Mouse (Mus musculus) c-Kit-positive CD71-positive TER-119-positive erythroid progenitor cells, embryonic 14.5 days (primary cell): ENCODE measurements around the gene Zfp213.
A peak's percentile ranks its signal among the peaks of the same experiment; 100 is the strongest.
"Not testable (repeated sequence)": the region's sequence is repeated elsewhere in the genome, so short reads cannot be mapped to it uniquely, and the experiment has no call there.

Experiments
- DNase-seq: peaks from one replicate; pipeline ENCODE4 v3.0.0-alpha.2; 2013; ENCODE audit warnings: low spot score

Zfp213 gene

DNA sequence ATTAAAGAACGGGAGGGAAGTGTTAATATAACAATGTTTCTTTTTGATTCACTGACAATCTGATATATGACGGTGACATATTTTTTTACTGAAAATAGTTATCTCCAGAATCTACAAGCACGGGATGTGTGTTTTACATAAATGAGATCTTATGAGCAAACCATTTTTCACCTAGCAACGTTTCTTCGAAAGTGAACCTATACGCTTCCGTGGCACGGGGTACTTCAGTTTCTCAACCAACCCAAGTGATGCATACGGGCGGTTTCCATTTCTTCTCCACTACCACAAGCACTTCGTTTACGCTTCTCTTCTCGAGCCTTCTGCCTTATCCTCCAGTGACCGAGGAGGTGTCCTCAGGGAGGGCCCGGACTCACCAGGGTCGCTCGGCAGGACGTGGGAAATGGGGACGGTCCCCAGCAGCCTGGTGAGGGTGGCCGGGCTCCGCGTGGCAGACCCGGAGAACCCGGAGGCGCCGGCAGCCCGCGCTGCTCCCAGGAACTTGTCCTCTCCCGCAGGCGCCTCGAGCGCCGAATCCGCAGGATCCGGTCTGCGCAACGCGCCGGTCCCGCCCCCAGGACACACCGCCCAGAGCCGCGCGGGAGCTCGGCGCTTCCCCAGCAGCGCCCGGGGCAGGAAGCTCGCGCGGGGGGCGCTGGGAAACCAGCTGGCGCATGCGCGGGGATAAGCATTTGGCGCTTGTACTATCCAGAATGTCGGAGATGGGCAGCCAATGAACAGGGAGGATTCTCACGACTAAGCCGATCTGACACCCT lies at the start of gene Zfp213:
Zfp213 (minus strand) TSS at position 644 of the 773 bp plus-strand sequence.
- DNase-seq, result peak; percentile 95

DNA sequence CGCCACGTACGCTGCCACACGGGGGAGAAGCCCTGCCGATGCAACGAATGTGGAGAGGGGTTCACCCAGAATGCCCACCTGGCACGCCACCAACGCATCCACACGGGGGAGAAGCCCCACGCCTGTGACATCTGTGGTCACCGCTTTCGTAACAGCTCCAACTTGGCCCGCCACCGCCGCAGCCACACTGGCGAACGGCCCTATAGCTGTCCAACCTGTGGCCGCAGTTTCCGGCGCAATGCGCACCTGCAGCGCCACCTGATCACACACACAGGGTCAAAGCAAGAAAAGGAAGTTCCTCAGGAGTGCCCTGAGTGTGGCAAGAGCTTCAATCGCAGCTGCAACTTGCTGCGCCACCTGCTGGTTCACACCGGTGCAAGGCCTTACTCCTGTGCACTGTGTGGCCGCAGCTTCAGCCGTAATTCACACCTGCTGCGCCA lies 46.3 kb upstream of the Zfp213 start:
- DNase-seq, result no peak

DNA sequence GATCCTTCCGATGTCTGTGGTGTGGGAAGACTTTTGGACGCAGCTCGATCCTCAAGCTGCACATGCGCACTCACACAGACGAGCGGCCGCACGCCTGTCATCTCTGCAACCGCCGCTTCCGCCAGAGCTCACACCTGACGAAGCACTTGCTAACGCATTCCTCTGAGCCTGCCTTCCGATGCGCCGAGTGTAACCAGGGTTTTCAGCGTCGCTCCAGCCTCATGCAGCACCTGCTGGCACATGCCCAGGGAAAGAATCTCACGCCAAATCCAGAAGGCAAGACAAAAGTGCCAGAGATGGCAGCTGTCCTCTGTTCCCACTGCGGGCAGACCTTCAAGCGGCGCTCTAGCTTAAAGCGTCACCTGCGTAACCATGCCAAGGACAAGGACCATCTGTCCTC lies 45.6 kb upstream of the Zfp213 start:
- no peak for DNase-seq

DNA sequence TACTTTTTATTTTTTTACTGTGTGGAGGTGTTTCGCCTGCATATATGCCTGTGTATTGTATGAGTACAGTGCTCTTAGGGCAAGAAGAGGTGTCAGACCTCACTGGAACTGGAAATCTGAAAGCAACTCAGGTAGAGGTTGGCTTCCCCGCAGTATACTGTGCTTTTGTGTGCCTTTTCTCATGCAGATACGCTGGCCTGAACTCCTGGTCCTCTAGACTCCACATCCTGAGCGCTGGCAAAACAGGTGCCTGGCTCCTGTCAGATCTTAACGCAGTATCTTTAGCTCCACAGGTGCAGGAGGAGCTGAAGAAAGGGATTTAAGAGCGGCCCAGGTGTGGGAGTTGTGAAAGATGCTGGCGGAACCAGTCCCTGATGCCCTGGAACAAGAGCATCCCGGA lies 41.2 kb upstream of the Zfp213 start:
- no peak for DNase-seq

DNA sequence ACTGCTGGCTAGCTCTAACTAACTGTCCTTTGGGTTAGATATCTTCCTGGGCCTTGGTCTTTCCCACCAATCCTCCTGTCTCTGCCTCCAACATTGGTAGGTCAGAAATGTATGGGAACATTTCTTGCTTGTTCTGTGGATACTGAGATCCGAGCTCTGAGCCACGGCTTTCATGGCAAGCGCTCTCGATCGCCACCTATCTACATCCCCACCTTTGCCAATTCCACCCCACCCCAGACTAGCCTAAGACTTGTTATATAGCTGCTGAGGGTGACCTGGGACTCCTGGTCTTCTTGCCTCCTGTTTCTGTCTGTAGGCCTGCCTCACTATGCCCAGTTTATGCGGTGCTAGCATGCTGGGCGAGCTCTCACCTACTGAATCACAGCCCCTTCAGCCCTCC lies 40.4 kb upstream of the Zfp213 start:
- no peak for DNase-seq

DNA sequence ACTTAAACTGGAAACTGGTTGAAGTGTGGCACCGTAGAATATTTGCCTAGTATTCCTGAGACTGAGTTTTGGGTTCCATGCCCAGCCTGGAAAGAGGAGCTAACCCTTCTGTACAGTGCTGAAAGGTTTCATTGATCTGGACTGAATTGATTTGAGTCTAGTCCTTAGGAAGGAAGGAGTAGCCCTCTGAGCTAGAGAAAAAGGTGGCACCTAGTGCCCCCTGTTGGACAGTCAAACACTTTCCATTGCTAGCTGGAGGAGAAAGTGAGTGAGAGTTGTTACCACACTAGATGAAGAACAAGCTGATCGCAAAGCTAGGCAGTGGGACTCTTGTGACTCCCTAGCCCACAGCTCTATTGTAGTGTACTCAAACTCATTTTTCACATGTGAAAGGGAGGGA lies 39.5 kb upstream of the Zfp213 start:
- DNase-seq, result peak; percentile 35

DNA sequence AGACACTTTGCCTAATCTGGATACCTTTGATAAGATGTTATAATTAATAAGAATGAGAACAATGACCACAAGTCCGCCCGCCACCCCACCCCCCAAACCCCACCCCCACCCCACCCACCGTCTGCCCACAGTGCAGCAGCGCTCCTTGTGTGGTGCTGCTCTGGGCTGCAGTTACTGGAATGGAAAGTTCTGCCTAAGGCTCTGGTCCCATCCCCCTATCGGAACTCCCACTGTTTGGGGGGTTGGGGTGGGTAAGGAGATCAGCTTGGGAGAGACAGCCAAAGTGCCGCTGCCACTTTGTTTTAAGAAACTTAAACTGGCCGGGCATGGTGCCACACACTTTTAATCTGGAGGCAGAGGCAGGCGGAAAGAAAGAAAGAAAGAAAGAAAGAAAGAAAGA lies 39.0 kb upstream of the Zfp213 start:
- DNase-seq, result no peak

DNA sequence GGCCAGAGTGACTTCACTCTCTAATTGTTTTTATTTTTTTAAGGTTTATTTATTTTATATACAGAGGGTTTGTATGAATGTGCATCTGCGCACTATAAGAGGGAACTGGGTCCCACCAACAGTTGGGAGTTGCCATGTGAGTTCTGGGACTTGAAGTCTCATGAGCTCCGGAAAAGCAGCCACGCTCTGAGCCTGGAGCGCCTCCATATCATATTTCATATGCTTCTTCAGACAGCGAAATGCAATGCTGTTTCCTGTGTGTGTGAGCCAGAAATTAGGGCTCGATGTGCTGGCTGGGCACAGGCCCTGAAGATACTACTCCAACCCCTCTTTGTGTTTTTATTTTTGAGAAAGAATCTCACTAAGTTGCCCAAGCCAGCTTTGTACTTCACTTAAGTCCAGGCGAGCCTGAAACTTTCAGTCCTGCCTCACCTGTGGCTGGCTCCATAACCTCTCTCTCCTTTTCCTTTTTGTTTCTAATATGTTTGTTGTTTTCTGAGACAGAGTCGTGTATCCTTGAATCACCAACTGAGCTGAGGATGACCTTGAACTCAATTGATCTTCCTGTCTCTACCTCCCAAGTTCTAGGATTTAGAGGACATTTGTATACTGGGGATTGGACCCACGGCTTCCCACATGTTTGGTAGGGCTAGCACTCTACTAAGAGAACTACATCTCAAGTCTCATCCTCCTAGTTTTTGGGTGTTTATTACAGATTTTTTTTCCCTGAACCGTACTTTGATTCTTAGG lies 38.0 kb upstream of the Zfp213 start:
- DNase-seq, result no peak

DNA sequence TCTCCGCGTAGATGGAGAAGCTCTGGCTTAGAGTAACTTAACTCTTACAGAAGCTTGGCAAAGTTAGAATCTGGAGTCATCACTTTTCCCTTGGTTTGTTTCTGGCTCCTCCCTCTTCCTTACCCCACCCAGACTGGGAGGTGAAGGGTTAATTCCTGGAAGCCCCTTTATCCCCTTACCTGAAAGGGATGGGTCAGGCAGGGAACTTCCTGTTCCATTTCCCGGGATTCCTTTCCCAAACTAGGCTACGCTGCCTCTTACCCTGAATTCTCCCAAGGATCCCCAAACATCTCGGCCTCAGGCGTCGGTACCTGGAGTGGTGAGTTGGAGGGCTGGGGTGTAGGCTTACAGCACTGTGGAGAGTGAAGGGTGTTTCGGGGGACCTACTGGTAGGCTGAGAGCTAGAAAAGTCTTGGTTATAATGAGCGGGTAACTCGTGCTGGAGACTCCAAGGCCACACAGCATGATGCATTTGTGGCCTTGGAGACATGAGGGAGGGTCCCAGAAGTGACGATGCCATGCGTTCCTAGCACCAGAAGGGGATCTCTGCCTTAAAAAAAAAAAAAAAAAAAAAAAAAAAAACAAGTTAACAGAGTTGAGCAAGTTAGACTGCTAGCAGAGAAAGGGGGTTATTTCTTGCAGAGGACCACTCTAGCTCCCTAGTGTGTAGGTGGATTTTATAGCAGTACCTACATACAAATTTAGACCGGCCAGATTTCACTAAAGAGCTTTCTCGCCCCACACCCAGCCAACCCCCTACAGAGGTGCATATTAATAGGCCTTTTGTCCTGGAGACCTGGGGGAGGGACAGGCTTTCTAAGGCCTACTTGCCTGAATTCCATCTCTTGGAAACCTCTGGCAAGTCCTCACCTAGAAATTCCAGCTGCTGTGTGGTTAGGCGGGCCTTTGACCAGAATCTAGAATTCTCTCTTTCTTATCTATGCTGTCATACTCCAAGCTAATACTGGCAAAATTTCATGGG lies 36.9 kb upstream of the Zfp213 start, which contains the start of gene Zscan10:
Zscan10 (plus strand) TSS at position 216 of the 982 bp plus-strand sequence.
- no peak for DNase-seq

DNA sequence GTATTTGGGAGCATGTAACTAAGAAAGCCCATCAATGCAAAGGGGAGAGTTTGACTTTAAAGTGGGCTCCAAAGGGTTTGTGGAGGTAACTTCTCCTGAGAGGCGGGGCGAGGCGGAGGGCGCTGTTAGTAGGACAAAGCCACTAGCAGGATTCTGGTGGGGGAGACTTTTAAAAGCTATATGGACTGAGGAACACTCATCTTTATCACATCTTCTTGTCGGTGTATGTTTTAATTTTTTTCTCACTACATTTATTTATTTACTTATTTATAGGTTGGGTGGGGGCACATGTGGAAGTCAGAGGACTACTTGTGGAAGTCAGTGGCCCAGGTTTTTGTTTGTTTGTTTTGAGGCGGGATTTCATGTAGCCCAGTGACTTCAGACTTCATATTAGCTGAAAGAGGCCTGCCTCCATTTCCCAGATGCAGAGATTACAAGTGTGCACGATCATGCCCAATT lies 35.6 kb upstream of the Zfp213 start:
- DNase-seq, result peak; percentile 36

DNA sequence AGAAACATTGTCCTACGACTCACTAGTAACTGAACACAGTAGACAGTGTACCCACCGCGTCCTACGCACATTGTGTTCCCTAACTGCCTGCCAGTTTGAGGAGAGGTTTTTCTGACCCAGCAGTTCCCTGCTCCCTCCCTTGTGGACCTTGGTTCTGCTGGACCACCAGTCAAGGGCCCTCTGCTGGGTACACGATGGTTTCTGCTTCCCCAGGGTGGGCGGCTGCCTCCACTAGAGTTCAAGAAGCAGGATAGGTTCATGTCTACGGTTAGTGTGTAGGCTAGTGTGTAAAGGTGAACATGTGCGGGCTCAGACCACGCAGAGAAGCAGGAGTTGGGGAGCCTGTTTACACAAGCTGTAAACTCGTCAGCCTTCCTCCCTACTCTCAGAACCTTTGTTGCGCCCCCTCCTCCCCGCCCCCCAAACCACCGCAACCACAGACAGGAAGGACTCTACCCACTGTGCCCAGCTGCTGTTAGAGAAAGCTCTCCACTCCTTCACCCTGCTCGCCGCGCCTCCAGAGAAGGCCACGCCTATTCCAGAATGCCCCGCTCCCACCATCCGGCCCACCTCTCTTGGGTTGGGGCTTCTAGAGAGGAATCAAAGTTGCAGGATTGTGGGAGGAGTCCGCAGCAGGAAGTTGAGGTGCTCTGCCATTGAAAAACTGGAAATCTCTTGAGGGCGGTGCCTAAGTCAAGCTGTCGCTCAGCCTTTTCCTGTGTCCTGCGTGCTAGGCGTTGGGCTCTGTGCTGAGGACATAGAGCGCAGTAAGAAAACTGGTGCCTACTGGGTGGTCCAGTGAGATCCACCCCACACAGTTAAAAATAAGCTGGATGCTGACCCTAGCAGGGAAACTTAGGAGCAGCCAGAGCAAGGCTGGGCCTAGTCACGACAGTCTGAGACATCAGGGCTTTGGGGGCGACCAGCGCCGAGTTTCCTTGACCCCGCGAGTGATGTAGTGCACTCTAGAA lies 34.8 kb upstream of the Zfp213 start, which contains the start of gene Zfp13:
Zfp13 (minus strand) TSS at position 906 of the 971 bp plus-strand sequence.
- peak; percentile 66 for DNase-seq

DNA sequence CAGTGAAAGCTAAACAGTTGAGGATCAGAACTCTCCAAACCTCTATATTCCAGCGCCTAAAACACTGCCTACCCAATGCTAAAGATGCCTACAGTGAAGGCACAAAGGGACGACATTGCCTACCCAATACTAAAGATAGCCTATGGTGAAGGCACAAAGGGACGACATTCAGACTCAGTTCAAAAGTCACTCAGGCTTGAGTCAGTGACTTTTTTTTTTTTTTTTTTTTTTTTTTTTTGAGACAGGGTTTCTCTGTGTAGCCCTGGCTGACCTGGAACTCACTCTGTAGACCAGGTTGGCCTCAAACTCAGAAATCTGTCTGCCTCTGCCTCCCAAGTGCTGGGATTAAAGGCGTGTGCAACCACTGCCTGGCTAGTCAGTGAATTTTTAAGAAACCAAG lies 31.1 kb upstream of the Zfp213 start:
- DNase-seq, result not testable (repeated sequence)

DNA sequence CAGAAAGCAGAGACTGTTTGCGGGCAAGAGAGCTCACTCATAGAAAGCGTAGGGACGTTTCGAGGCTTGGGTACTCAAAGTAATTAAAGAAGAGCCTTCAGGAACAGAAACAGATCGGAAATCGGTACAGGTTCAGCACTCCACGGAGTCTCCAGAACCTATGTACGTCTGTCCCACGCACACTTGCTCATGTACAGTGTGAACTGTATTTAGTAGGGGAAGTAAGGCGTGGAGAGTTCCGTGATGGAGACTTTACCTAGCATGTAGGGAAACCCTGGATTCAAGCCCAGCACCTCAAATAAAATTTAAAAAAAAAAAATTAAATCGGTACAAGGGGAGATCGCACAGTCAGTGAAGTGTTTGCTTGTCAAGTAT lies 28.9 kb upstream of the Zfp213 start:
- no peak for DNase-seq

DNA sequence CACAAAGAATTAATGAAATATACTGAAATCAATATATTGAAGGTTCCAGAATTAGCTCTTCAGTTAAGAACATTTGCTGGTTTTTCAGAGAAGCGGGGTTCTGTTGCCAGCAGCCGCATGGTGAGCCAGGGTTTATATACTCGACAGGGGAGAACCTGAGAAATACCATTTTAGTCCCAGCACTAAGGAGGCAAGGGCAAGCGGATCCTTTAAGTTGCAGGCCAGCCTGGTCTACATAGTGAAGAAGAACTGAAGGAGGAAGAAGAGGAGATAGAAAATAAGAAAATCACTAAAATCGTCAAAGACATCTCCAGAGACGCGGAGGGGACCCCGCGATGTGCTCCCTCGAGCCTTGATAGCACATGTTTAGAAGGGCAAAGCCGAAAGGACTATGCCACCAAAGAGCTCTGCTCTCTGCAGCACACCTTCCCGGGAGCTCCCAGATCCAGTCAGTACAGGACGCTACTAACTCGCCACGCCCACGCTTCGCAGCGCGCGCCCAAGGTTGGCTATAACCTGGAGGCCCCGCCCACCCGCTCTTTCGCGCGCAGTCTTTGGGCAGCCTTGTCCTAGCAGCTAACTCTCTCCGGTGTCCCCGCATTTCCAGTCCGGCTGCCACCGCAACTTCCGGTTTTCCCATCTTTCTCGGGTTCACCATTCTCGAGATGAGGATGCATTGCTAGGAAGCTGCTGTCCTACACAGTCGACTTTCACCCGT lies 28.3 kb upstream of the Zfp213 start:
- peak; percentile 96 for DNase-seq

DNA sequence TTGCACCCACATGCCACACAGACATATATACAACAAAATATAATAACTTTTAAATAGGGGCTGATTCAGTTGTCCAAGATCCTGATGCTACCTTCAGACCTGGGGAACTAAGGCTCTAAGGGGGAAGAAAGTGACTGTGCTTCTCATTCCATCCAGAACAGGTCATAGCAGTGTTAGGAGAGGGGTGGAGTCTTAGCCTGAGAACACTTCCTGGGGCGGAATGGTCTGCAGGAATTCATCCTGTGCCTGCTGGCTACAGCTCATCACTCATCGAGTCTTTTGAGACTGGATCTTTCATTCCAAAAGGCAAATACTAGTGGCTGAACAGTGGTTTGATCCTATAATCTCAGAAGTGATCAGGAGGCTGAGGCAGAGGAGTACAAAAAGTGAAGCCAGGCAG lies 23.2 kb upstream of the Zfp213 start:
- no peak for DNase-seq

DNA sequence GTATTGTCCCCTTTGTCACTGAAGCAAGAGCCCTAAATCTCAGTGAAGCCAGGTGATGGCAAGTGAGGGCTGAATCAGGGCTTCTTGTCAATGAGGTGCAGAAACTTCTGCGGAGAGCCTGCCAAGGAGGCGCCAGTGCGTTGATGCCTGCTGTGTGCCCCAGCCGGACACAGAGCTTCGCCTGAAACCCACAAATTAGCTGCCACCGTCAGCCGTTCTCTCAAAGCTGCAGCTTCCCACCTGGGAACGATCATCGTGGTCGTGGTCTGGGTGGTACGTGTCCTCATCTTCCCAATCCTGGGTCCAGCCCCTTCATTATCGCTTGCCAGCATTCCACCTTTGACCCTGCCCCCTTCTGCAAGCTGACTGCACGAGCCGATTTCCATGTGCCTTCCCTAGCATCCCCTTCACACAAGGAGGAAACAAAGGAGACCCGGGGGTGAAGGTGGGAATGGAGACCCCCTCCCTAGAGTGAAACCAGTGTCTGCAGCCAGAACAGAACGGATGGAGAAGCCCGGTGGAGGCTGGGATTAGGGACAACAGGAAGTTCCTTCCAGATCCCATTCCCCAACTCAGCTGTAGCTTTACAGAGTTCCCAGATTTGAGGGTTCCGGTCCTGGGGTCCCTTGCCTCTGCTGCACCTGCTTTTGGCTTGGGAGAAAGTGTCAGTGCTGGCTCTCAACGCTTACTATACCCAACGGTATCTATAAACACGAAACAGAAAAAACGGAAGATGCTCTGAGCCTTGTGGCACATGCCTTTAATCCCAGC lies 21.9 kb upstream of the Zfp213 start:
- no peak for DNase-seq

DNA sequence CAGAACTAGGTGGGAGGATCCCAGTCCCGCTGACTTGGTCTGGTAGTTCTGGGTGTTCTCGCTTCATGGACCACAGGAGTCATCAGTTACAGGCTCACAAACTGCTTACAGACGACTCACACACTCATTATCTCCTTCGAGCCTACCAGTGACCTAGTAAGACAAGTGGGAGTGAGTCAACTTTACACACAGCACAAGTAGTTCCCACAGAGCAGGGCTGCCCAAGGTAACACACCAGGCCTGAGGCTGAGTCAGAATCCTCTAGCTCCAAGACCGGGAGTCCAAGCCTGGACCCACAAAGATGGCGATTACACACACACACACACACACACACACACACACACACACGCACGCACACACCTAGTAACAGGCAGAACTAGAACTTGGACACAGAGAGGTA lies 20.7 kb upstream of the Zfp213 start:
- DNase-seq, result no peak

DNA sequence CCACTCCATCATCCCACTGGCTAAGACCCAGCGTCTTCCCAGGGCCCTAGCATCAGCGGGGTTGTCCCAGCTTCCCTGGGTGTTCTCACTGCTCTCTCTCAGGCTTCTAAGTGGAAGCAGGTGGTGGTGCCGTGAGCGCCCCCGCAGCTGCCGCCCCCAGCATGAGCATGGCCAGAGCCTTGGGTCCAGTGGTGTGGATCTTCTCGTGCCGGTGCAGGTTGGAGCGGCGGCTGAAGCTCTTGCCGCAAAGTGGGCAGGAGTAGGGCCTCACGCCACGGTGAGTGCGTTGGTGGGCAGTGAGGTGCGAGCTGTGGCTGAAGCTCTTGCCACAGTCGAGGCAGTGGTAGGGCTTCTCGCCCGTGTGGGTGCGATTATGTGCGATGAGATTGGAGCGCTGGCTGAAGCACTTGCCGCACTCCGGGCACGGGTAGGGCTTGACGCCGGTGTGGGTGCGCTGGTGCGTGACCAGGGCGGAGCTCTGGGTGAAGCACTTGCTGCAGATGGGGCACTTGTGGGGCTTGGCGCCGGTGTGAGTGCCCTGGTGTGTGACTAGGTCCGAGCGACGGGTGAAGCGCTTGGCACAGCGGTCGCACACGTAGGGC lies 12.0 kb upstream of the Zfp213 start:
- DNase-seq, result no peak

DNA sequence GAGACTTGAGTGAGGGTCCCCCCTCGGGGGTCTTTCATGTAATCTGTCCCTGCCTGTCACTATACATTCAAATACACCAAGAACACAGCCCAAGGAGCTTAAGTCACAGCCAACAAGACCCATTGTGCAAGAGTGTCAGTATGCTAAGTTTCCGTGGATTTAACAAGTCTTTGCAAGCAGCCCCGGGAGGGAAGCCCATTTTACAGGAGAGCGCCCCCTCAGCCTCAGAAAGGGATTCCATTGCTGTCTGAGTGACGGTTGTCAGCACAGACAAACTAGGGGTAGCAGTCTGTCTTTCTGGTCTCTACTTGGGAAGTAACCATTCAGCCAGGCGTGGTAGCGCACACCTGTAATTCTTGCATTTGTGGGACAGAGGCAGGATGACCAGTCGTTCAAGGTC lies 10.1 kb upstream of the Zfp213 start:
- no peak for DNase-seq
